Mouse (Mus musculus) stomach, postnatal 0 days (tissue): ENCODE measurements around the gene Bpifa5. TPM values are rescaled to one million over a fixed set of nuclear protein-coding genes. Genes with fewer than 3 reads are reported as not detected.

Source experiments
- ATAC-seq: fragments of 200-750 bp; cut with Nextera tagmentation; 2 replicates; pipeline ENCODE4 v1.8.0; 2017; ENCODE audit not compliant: low FRiP score, low TSS enrichment
- DNase-seq: peaks from one replicate; pipeline ENCODE4 v3.0.0-alpha.2; 2016; ENCODE audit warnings: low spot score
- H3K27ac ChIP-seq: fragments of 300-500 bp; sonication (generic); replicated peaks from 2 replicates; pipeline ENCODE4 v1.5.1; 2014; ENCODE audit warnings: mild to moderate bottlenecking, control low read depth
- H3K27me3 ChIP-seq: fragments of 300-500 bp; sonication (generic); 2 replicates; pipeline ENCODE4 v1.6.1; 2014; ENCODE audit warnings: low read length; ENCODE audit not compliant: control insufficient read depth, insufficient read depth
- H3K36me3 ChIP-seq: fragments of 300-500 bp; sonication (generic); 2 replicates; pipeline ENCODE4 v1.6.1; 2014; ENCODE audit warnings: low read length, mixed read lengths; ENCODE audit not compliant: control insufficient read depth, insufficient read depth
- H3K4me1 ChIP-seq: fragments of 300-500 bp; sonication (generic); replicated peaks from 2 replicates; pipeline ENCODE4 v1.6.1; 2014; ENCODE audit warnings: antibody characterized with exemption; ENCODE audit not compliant: control insufficient read depth, insufficient read depth
- H3K4me2 ChIP-seq: fragments of 300-500 bp; sonication (generic); replicated peaks from 2 replicates; pipeline ENCODE4 v1.6.1; 2014; ENCODE audit warnings: low read depth, mild to moderate bottlenecking, control low read depth, moderate library complexity
- H3K4me3 ChIP-seq: fragments of 300-500 bp; sonication (generic); 2 replicates; pipeline ENCODE4 v1.5.1; 2014; ENCODE audit warnings: low read depth, low read length, control low read depth
- H3K9ac ChIP-seq: fragments of 300-500 bp; sonication (generic); 2 replicates; pipeline ENCODE4 v1.6.1; 2014; ENCODE audit warnings: mild to moderate bottlenecking, low read length, control low read depth, mixed read lengths
- H3K9me3 ChIP-seq: fragments of 300-500 bp; sonication (generic); 2 replicates; pipeline ENCODE4 v1.6.1; 2016; ENCODE audit warnings: low read length; ENCODE audit not compliant: control insufficient read depth
- CTCF ChIP-seq: IDR thresholded peaks from 2 replicates; pipeline ENCODE4 v1.5.1; 2016; ENCODE audit warnings: antibody characterized with exemption, low read depth, mild to moderate bottlenecking, moderate library complexity
- EP300 ChIP-seq: optimal IDR thresholded peaks from 2 replicates; pipeline ENCODE3; 2016; ENCODE audit warnings: antibody characterized with exemption
- WGBS: fragments of 180-500 bp; shearing (Covaris S2); extraction: QIAGEN DNeasy Blood & Tissue Kit; methylation state at CpG from one replicate; pipeline ENCODE4 v1.1.7; 2014; 5-methylcytosine and 5-hydroxymethylcytosine counted together
- polyA plus RNA-seq: library from polyadenylated mRNA; unstranded; fragments of >200 nt; fragmentation: Nextera tagmentation; extraction: Ambion mirVana; gene quantifications from 2 replicates; pipeline ENCODE4 v1.2.1, GENCODE M21; 2015

The Bpifa5 gene
- polyA plus RNA-seq, 1 experiment from 2014 or later: not detected

GRCm38 (mm10) chr2:154211121-154211520 is 48.7 kb downstream of the Bpifa5 start:
- H3K36me3 ChIP-seq: no peaks in the 10 kb centered on the region
- no peak for DNase-seq
- H3K4me2 ChIP-seq: no peak overlapping the region
- no peak overlapping the region for H3K4me3 ChIP-seq
- H3K9ac ChIP-seq: no peak overlapping the region
- ATAC-seq: no peak
- 25% methylated on average over 1 of the region's 1 CpGs for WGBS
- H3K27me3 ChIP-seq: no peaks in the 10 kb centered on the region
- TF ChIP-seq EP300: no peak
- TF ChIP-seq CTCF: no peak
- H3K4me1 ChIP-seq: no peaks in the 10 kb centered on the region
- no peaks in the 10 kb centered on the region for H3K9me3 ChIP-seq
- no peak overlapping the region for H3K27ac ChIP-seq

- Histone ChIP-seq H3K4me3 (no peak overlapping the region), H3K27me3 (no peaks in the 10 kb centered on the region), H3K9me3 (no peaks in the 10 kb centered on the region), H3K36me3 (no peaks in the 10 kb centered on the region), H3K4me1 (no peaks in the 10 kb centered on the region), H3K27ac (no peak overlapping the region), H3K9ac (no peak overlapping the region), H3K4me2 (no peak overlapping the region)
- no peak for ATAC-seq
- 86% methylated on average over 4 of the region's 4 CpGs for WGBS
- DNase-seq: no peak
- TF ChIP-seq CTCF (no peak), EP300 (no peak)
Observed at GRCm38 (mm10) chr2:154211881-154212280, 49.5 kb downstream of the Bpifa5 start.

GRCm38 (mm10) chr2:154215191-154215590 is 52.8 kb downstream of the Bpifa5 start:
- TF ChIP-seq EP300 (no peak), CTCF (peak; percentile 89)

More at GRCm38 (mm10) chr2:154215191-154215590, 52.8 kb downstream of the Bpifa5 start:
- H3K4me2 ChIP-seq: no peak overlapping the region
- no peaks in the 10 kb centered on the region for H3K27me3 ChIP-seq
- H3K36me3 ChIP-seq: no peaks in the 10 kb centered on the region
- H3K9me3 ChIP-seq: no peaks in the 10 kb centered on the region
- 7% methylated on average over 5 of the region's 5 CpGs for WGBS
- ATAC-seq (peak; percentile 45), DNase-seq (peak; percentile 85)
- H3K9ac ChIP-seq: no peak overlapping the region
- no peaks in the 10 kb centered on the region for H3K4me1 ChIP-seq
- H3K4me3 ChIP-seq: no peak overlapping the region
- H3K27ac ChIP-seq: no peak overlapping the region

Other genes starting within 250 kb of the Bpifa5 start
- 0.05 and 0.07 TPM in 2 replicates for gene Bpifb3, start 244.4 kb upstream of the Bpifa5 start, polyA plus RNA-seq
- 0.18 and 0.48 TPM in 2 replicates for gene Bpifb4, start 224.4 kb upstream of the Bpifa5 start, polyA plus RNA-seq
- 1.5 and 1.6 TPM in 2 replicates for gene Bpifa6, start 187.7 kb upstream of the Bpifa5 start, polyA plus RNA-seq
- gene Bpifa2, start 154.3 kb upstream of the Bpifa5 start, polyA plus RNA-seq: not detected in 2 replicates
- not detected in 2 replicates for gene Bpifa3, start 32.3 kb upstream of the Bpifa5 start, polyA plus RNA-seq
- not detected in 2 replicates for gene Bpifa1, start 19.7 kb upstream of the Bpifa5 start, polyA plus RNA-seq
- gene Bpifb1, start 28.2 kb downstream of the Bpifa5 start, polyA plus RNA-seq: 10,886 and 11,427 TPM in 2 replicates
- 12.1 and 12.2 TPM in 2 replicates for gene Bpifb5, start 61.1 kb downstream of the Bpifa5 start, polyA plus RNA-seq
- not detected in 2 replicates for gene Bpifb9a, start 95.2 kb downstream of the Bpifa5 start, polyA plus RNA-seq
- not detected in 2 replicates for gene Bpifb9b, start 144.6 kb downstream of the Bpifa5 start, polyA plus RNA-seq
- gene Cdk5rap1, start 210.4 kb downstream of the Bpifa5 start, polyA plus RNA-seq: 6.2 and 25.9 TPM in 2 replicates
- 6.7 and 7.2 TPM in 2 replicates for gene Snta1, start 245.5 kb downstream of the Bpifa5 start, polyA plus RNA-seq